Mouse (Mus musculus) brain, adult 10 weeks (tissue): ENCODE data around the gene Zscan4f. TPM values are rescaled to one million over a fixed set of nuclear protein-coding genes. Genes with fewer than 3 reads are reported as not detected.

Source experiments
- polyA plus RNA-seq: library from polyadenylated mRNA; stranded (reverse); fragments of 350-450 nt; fragmentation: Illumina TruSeq; extraction: RNeasy Lipid Tissue Mini Kit (QIAGEN cat#74804); gene quantifications from one replicate; pipeline ENCODE4 v1.2.3, GENCODE M21; 2015; ENCODE audit warnings: low read depth, low replicate concordance

Gene Zscan4f
- polyA plus RNA-seq, result not detected

DNA sequence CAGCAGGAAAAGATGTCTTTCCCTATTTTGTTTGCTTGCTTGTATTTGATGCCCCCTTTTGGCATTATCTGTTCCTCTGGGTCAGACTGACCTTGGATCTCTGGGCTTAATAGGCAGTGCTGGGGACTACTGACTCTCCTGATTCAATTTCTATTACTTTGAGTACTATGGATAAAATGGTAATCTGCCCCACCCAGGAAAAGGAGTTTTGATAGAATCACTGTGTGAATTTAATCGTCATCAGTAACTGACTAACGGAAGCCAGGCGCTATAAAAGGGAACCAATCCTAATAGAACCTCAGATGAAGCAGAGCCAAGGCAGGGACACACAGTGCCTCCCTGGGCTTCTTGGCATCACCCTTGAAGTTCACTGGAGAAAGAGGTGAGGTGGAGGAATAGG is at the start of gene Zscan4f:
TSS of gene Zscan4f (plus strand) at position 301 of the 400 bp plus-strand sequence.

Other genes starting within 250 kb of the Zscan4f start
- gene Zscan4d, start 231.8 kb upstream of the Zscan4f start, polyA plus RNA-seq, result not detected
- not detected for gene Zscan4e, start 87.2 kb upstream of the Zscan4f start, polyA plus RNA-seq
- not detected for gene Zscan4-ps2, start 116.4 kb downstream of the Zscan4f start, polyA plus RNA-seq
- not detected for gene Zscan4-ps3, start 211.4 kb downstream of the Zscan4f start, polyA plus RNA-seq